Mouse (Mus musculus): ENCODE measurements around the gene Cfap45.

Gene Cfap45

GRCm38 (mm10) chr1:172520576-172521440, at the start of gene Cfap45:
Cfap45 (plus strand) TSS chr1:172520801.
- DNase-seq: peak; percentile 78

- DNase-seq: no peak
Measured at GRCm38 (mm10) chr1:172472909-172473308, 47.7 kb upstream of the Cfap45 start.

GRCm38 (mm10) chr1:172474196-172474595, 46.4 kb upstream of the Cfap45 start:
- DNase-seq: no peak

GRCm38 (mm10) chr1:172475054-172475741, 45.4 kb upstream of the Cfap45 start, which contains the start of gene Slamf9:
Slamf9 (plus strand) TSS chr1:172475358.
- peak; percentile 63 to 67 for DNase-seq

GRCm38 (mm10) chr1:172478020-172478419, 42.6 kb upstream of the Cfap45 start:
- no peak for DNase-seq

- no peak for DNase-seq
Measured at GRCm38 (mm10) chr1:172480376-172480775, 40.2 kb upstream of the Cfap45 start.

GRCm38 (mm10) chr1:172481111-172481510, 39.5 kb upstream of the Cfap45 start:
- no peak for DNase-seq

GRCm38 (mm10) chr1:172481540-172482280, 38.9 kb upstream of the Cfap45 start, which contains the start of gene Igsf9:
Igsf9 (plus strand) TSS chr1:172481788.
- peak; percentile 92 to 93 for DNase-seq

- DNase-seq: no peak
Measured at GRCm38 (mm10) chr1:172482518-172483360, 37.9 kb upstream of the Cfap45 start.

- no peak for DNase-seq
Measured at GRCm38 (mm10) chr1:172483361-172483660, 37.3 kb upstream of the Cfap45 start.

GRCm38 (mm10) chr1:172484236-172484635, 36.4 kb upstream of the Cfap45 start:
- DNase-seq: no peak

GRCm38 (mm10) chr1:172484671-172485070, 35.9 kb upstream of the Cfap45 start:
- no peak for DNase-seq

GRCm38 (mm10) chr1:172485821-172486220, 34.8 kb upstream of the Cfap45 start:
- no peak for DNase-seq

GRCm38 (mm10) chr1:172486236-172486635, 34.4 kb upstream of the Cfap45 start:
- no peak for DNase-seq

GRCm38 (mm10) chr1:172486651-172487050, 34.0 kb upstream of the Cfap45 start:
- no peak for DNase-seq

GRCm38 (mm10) chr1:172487859-172488258, 32.7 kb upstream of the Cfap45 start:
- no peak for DNase-seq

GRCm38 (mm10) chr1:172488831-172489230, 31.8 kb upstream of the Cfap45 start:
- no peak for DNase-seq

GRCm38 (mm10) chr1:172489585-172490250, 30.9 kb upstream of the Cfap45 start:
- DNase-seq: no peak

- peak; percentile 88 to 91 for DNase-seq
Measured at GRCm38 (mm10) chr1:172490261-172490661, 30.3 kb upstream of the Cfap45 start.

GRCm38 (mm10) chr1:172492047-172492446, 28.6 kb upstream of the Cfap45 start:
- no peak for DNase-seq

- peak; percentile 69 to 75 for DNase-seq
Measured at GRCm38 (mm10) chr1:172493516-172493915, 27.1 kb upstream of the Cfap45 start.

GRCm38 (mm10) chr1:172496030-172496429, 24.6 kb upstream of the Cfap45 start:
- no peak for DNase-seq

All from B cell, adult 2 months (primary cell).